Mouse (Mus musculus) B cell, adult 67 days (primary cell): ENCODE measurements around the gene H2al1e. TPM values are rescaled to one million over a fixed set of nuclear protein-coding genes. Genes with fewer than 3 reads are reported as not detected.

Experiments used
- total RNA-seq, 2 experiments: library from RNA; stranded (reverse); gene quantifications; 4 replicates each; pipeline ENCODE4 v1.2.4; 2023

Gene H2al1e
- total RNA-seq, result not detected

DNA sequence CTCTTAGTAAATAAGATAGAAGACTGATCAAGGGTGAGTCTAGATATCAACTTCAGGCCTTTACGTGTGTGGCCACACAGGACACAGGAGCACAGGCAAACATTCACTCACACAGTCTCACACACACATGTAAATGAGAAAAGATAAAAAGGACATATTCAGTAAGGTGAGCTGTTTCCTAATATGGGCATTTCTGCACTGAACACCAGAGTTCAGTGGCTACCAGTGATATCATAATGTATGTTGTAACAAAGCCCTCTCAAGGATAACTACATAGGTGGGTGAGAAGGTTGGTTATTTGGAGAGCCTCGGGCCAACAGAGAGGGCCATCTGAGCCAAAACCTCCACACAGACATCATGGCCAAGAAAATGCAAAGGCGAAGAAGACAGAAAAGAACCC, at the start of gene H2al1e:
TSS of gene H2al1e (plus strand) at position 301 of the 400 bp plus-strand sequence.

DNA sequence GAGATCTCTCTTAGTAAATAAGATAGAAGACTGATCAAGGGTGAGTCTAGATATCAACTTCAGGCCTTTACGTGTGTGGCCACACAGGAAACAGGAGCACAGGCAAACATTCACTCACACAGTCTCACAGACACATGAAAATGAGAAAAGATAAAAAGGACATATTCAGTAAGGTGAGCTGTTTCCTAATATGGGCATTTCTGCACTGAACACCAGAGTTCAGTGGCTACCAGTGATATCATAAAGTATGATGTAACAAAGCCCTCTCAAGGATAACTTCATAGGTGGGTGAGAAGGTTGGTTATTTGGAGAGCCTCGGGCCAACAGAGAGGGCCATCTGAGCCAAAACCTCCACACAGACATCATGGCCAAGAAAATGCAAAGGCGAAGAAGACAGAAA, 12.8 kb upstream of the H2al1e start, which contains the start of gene H2al1a:
TSS of gene H2al1a (plus strand) at position 301 of the 400 bp plus-strand sequence.

DNA sequence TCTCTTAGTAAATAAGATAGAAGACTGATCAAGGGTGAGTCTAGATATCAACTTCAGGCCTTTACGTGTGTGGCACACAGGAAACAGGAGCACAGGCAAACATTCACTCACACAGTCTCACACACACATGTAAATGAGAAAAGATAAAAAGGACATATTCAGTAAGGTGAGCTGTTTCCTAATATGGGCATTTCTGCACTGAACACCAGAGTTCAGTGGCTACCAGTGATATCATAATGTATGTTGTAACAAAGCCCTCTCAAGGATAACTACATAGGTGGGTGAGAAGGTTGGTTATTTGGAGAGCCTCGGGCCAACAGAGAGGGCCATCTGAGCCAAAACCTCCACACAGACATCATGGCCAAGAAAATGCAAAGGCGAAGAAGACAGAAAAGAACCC, 9.6 kb upstream of the H2al1e start, which contains the start of gene H2al1b:
TSS of gene H2al1b (plus strand) at position 301 of the 400 bp plus-strand sequence.

DNA sequence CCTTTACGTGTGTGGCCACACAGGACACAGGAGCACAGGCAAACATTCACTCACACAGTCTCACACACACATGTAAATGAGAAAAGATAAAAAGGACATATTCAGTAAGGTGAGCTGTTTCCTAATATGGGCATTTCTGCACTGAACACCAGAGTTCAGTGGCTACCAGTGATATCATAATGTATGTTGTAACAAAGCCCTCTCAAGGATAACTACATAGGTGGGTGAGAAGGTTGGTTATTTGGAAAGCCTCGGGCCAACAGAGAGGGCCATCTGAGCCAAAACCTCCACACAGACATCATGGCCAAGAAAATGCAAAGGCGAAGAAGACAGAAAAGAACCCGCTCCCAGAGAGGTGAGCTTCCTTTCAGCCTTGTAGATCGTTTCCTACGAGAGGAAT, 6.4 kb upstream of the H2al1e start, which contains the start of gene H2al1c:
TSS of gene H2al1c (plus strand) at position 301 of the 400 bp plus-strand sequence.

DNA sequence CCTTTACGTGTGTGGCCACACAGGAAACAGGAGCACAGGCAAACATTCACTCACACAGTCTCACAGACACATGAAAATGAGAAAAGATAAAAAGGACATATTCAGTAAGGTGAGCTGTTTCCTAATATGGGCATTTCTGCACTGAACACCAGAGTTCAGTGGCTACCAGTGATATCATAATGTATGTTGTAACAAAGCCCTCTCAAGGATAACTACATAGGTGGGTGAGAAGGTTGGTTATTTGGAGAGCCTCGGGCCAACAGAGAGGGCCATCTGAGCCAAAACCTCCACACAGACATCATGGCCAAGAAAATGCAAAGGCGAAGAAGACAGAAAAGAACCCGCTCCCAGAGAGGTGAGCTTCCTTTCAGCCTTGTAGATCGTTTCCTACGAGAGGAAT, 3.2 kb upstream of the H2al1e start, which contains the start of gene H2al1d:
TSS of gene H2al1d (plus strand) at position 301 of the 400 bp plus-strand sequence.

DNA sequence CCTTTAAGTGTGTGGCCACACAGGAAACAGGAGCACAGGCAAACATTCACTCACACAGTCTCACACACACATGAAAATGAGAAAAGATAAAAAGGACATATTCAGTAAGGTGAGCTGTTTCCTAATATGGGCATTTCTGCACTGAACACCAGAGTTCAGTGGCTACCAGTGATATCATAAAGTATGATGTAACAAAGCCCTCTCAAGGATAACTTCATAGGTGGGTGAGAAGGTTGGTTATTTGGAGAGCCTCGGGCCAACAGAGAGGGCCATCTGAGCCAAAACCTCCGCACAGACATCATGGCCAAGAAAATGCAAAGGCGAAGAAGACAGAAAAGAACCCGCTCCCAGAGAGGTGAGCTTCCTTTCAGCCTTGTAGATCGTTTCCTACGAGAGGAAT, 3.1 kb downstream of the H2al1e start, which contains the start of gene H2al1f:
TSS of gene H2al1f (plus strand) at position 301 of the 400 bp plus-strand sequence.

DNA sequence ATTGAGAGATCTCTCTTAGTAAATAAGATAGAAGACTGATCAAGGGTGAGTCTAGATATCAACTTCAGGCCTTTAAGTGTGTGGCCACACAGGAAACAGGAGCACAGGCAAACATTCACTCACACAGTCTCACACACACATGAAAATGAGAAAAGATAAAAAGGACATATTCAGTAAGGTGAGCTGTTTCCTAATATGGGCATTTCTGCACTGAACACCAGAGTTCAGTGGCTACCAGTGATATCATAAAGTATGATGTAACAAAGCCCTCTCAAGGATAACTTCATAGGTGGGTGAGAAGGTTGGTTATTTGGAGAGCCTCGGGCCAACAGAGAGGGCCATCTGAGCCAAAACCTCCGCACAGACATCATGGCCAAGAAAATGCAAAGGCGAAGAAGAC, 6.2 kb downstream of the H2al1e start, which contains the start of gene H2al1g:
TSS of gene H2al1g (plus strand) at position 301 of the 400 bp plus-strand sequence.

DNA sequence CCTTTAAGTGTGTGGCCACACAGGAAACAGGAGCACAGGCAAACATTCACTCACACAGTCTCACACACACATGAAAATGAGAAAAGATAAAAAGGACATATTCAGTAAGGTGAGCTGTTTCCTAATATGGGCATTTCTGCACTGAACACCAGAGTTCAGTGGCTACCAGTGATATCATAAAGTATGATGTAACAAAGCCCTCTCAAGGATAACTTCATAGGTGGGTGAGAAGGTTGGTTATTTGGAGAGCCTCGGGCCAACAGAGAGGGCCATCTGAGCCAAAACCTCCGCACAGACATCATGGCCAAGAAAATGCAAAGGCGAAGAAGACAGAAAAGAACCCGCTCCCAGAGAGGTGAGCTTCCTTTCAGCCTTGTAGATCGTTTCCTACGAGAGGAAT, 9.5 kb downstream of the H2al1e start, which contains the start of gene H2al1h:
TSS of gene H2al1h (plus strand) at position 301 of the 400 bp plus-strand sequence.

DNA sequence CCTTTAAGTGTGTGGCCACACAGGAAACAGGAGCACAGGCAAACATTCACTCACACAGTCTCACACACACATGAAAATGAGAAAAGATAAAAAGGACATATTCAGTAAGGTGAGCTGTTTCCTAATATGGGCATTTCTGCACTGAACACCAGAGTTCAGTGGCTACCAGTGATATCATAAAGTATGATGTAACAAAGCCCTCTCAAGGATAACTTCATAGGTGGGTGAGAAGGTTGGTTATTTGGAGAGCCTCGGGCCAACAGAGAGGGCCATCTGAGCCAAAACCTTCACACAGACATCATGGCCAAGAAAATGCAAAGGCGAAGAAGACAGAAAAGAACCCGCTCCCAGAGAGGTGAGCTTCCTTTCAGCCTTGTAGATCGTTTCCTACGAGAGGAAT, 12.6 kb downstream of the H2al1e start, which contains the start of gene H2al1i:
TSS of gene H2al1i (plus strand) at position 301 of the 400 bp plus-strand sequence.

DNA sequence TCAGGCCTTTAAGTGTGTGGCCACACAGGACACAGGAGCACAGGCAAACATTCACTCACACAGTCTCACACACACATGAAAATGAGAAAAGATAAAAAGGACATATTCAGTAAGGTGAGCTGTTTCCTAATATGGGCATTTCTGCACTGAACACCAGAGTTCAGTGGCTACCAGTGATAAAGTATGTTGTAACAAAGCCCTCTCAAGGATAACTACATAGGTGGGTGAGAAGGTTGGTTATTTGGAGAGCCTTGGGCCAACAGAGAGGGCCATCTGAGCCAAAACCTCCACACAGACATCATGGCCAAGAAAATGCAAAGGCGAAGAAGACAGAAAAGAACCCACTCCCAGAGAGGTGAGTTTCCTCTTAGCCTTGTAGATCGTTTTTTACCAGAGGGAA, 15.8 kb downstream of the H2al1e start, which contains the start of gene H2al1j:
TSS of gene H2al1j (plus strand) at position 301 of the 400 bp plus-strand sequence.

Other genes starting within 250 kb of the H2al1e start
- not detected for gene H2al1a, start 12.7 kb upstream of the H2al1e start, total RNA-seq
- not detected for gene H2al1b, start 9.5 kb upstream of the H2al1e start, total RNA-seq
- not detected for gene H2al1c, start 6.3 kb upstream of the H2al1e start, total RNA-seq
- not detected for gene H2al1d, start 3.1 kb upstream of the H2al1e start, total RNA-seq
- gene H2al1f, start 3.2 kb downstream of the H2al1e start, total RNA-seq, result not detected
- not detected for gene H2al1g, start 6.3 kb downstream of the H2al1e start, total RNA-seq
- not detected for gene H2al1h, start 9.6 kb downstream of the H2al1e start, total RNA-seq
- not detected for gene H2al1i, start 12.7 kb downstream of the H2al1e start, total RNA-seq
- not detected for gene H2al1j, start 15.9 kb downstream of the H2al1e start, total RNA-seq